Mouse (Mus musculus) bone marrow, adult 2 months (tissue): Measurements from ENCODE around the gene Sgms2. TPM values are rescaled to one million over a fixed set of nuclear protein-coding genes. Genes with fewer than 3 reads are reported as not detected.
A peak's percentile ranks its signal among the peaks of the same experiment; 100 is the strongest.

Experiments used
- H3K27ac ChIP-seq: fragments of 200-500 bp; 2 replicates; pipeline ENCODE4 v1.5.1; 2012; ENCODE audit warnings: low read depth, mild to moderate bottlenecking, control low read depth, inconsistent platforms, low read length; ENCODE audit not compliant: control insufficient read depth, poor library complexity, insufficient read depth
- H3K4me1 ChIP-seq: fragments of 200-500 bp; 2 replicates; pipeline ENCODE4 v1.6.1; 2011; ENCODE audit warnings: low read length; ENCODE audit not compliant: control insufficient read depth, insufficient read depth
- H3K4me3 ChIP-seq: fragments of 200-500 bp; replicated peaks from 2 replicates; pipeline ENCODE3; 2011; ENCODE audit warnings: mild to moderate bottlenecking, low read depth, low read length, control low read depth; ENCODE audit not compliant: control insufficient read depth
- CTCF ChIP-seq: fragments of 200-500 bp; IDR thresholded peaks from 2 replicates; pipeline ENCODE4 v1.5.1; 2011; ENCODE audit warnings: low read length, control low read depth; ENCODE audit not compliant: control insufficient read depth, insufficient read depth
- POLR2A ChIP-seq: fragments of 200-500 bp; IDR thresholded peaks from 2 replicates; pipeline ENCODE4 v1.6.1; 2011; ENCODE audit warnings: low read depth, mild to moderate bottlenecking, control low read depth, low read length, borderline replicate concordance; ENCODE audit not compliant: control insufficient read depth
- WGBS: fragments of 180-500 bp; shearing (Covaris S2); methylation state at CpG from one replicate; pipeline ENCODE4 v1.1.7; 2018; 5-methylcytosine and 5-hydroxymethylcytosine counted together
- polyA plus RNA-seq: library from polyadenylated mRNA; stranded (reverse); fragments of >200 nt; gene quantifications from 2 replicates; pipeline ENCODE4 v1.2.4, GENCODE M21; 2011; ENCODE audit warnings: low replicate concordance; ENCODE audit not compliant: missing spikeins, insufficient read depth, insufficient read length

Sgms2 gene
- polyA plus RNA-seq, 1 experiment, result 6.6 TPM

GRCm38 (mm10) chr3:131363602-131364001 lies 127.6 kb downstream of the Sgms2 start:
- WGBS, result 92% methylated on average over 14 of the region's 14 CpGs
- H3K4me1 ChIP-seq, result no peaks in the 10 kb centered on the region; the same call in 1 of the 2 replicates
- no peak overlapping the region for H3K27ac ChIP-seq
- H3K4me3 ChIP-seq, result no peak overlapping the region
- TF ChIP-seq CTCF (no peak), POLR2A (no peak)

DNA sequence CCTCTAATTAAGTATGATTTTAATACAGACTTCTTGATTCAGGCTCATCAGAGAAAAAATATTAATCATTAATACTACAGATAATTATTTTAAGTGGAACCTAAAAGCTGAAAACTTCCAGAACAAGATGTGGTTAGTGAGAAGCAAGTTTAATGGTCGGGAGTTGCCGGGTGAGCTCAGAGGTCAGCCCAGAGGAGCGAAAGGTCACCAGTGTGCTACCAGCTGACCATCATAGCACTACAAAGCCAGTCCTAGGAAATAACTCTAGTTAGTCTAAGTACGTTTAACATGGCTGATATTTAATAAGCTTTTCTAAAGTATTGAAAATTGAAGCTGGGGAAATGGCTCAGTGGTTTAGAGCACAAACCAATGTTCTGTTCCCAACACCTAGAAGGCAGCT lies 129.3 kb downstream of the Sgms2 start:
- TF ChIP-seq CTCF (no peak), POLR2A (no peak)
- Histone ChIP-seq H3K27ac (no peak overlapping the region), H3K4me1 (peaks cover 2% of the 10 kb centered on the region; the same call in 1 of the 2 replicates), H3K4me3 (no peak overlapping the region)
- WGBS, result 85% methylated on average over 4 of the region's 4 CpGs

DNA sequence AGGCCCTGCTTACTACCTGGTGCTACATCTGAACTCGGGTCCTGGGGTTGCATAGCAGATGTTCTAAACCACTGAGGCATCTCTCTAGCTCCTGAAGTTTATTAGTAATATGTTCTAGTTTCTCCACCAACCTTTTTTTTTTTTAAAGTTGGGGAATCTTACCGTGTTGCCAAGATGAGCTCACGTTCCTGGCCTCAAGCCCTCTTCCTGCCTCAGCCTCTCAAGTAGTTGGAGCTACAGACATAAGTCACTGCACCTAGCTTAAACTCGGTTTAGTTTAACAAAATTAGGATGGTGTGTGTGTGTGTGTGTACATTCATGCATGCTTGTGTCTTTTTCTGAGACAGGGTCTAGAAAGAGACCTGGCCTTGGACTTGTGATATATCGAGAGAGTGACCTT lies 132.2 kb downstream of the Sgms2 start:
- TF ChIP-seq POLR2A (no peak), CTCF (no peak)
- H3K4me3 ChIP-seq, result no peak overlapping the region
- WGBS, result 64% methylated on average over 5 of the region's 5 CpGs
- peaks cover 2% of the 10 kb centered on the region; the same call in 1 of the 2 replicates for H3K4me1 ChIP-seq
- H3K27ac ChIP-seq, result no peak overlapping the region

- TF ChIP-seq CTCF (no peak), POLR2A (no peak)
- no peak overlapping the region for H3K4me3 ChIP-seq
- H3K27ac ChIP-seq, result no peak overlapping the region
- H3K4me1 ChIP-seq, result peaks cover 2% of the 10 kb centered on the region; the same call in 1 of the 2 replicates
- WGBS, result 72% methylated on average over 5 of the region's 5 CpGs
These were observed 133.0 kb downstream of the Sgms2 start for GRCm38 (mm10) chr3:131358205-131358604.

DNA sequence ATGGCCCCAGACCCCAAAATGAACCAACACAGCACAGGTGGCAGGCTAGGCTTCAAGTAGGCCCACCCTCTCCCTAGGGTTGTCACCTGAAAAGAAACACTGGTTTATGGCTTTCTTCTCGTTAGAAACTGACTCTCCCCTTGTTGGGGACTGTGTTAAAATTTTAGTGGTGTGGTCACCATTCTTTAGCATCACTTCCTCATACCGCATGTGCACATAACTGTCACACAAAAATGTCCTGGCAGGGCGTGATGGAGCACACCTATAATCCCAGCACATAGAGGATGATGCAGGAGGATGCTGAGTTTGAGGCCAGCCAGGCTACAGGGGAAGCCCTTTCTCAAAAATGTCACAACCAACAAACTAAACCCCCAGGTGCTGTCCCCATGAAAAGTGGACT lies 133.6 kb downstream of the Sgms2 start:
- Histone ChIP-seq H3K27ac (peak overlapping the region; percentile 64), H3K4me1 (peaks cover 2% of the 10 kb centered on the region; the same call in 1 of the 2 replicates), H3K4me3 (no peak overlapping the region)
- TF ChIP-seq POLR2A (no peak), CTCF (no peak)
- WGBS, result 20% methylated on average over 3 of the region's 3 CpGs

GRCm38 (mm10) chr3:131356026-131356425 lies 135.2 kb downstream of the Sgms2 start:
- peaks cover 4% of the 10 kb centered on the region; the same call in 1 of the 2 replicates for H3K4me1 ChIP-seq
- H3K4me3 ChIP-seq, result no peak overlapping the region
- TF ChIP-seq POLR2A (no peak), CTCF (no peak)
- WGBS, result 64% methylated on average over 5 of the region's 5 CpGs
- no peak overlapping the region for H3K27ac ChIP-seq

DNA sequence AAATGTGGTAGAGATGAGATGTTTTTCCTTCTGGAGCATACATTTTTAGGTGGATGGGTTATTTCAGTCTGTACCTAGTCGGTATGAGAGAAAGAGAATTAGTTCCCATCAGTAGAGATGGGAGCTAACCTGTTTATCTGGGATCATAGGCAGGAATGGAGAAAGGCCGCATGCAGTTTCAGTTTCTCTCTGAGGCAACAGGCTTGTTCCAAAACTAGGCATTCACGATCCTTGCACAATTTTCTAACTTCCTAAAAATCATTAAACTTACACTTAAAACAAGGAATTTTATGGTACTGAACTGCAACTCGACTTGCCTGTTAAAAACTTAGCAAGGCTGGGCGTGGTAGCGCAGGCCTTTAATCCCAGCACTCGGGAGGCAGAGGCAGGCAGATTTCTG lies 140.7 kb downstream of the Sgms2 start:
- Histone ChIP-seq H3K4me3 (no peak overlapping the region), H3K4me1 (peaks cover 2% of the 10 kb centered on the region; the same call in 1 of the 2 replicates), H3K27ac (no peak overlapping the region)
- TF ChIP-seq CTCF (no peak), POLR2A (no peak)
- 57% methylated on average over 7 of the region's 7 CpGs for WGBS

- Histone ChIP-seq H3K4me1 (peaks cover 2% of the 10 kb centered on the region; the same call in 1 of the 2 replicates), H3K4me3 (no peak overlapping the region), H3K27ac (no peak overlapping the region)
- no peak for TF ChIP-seq POLR2A
- no peak for TF ChIP-seq CTCF
- 88% methylated on average over 6 of the region's 6 CpGs for WGBS
These were observed 142.2 kb downstream of the Sgms2 start for GRCm38 (mm10) chr3:131349013-131349412.

DNA sequence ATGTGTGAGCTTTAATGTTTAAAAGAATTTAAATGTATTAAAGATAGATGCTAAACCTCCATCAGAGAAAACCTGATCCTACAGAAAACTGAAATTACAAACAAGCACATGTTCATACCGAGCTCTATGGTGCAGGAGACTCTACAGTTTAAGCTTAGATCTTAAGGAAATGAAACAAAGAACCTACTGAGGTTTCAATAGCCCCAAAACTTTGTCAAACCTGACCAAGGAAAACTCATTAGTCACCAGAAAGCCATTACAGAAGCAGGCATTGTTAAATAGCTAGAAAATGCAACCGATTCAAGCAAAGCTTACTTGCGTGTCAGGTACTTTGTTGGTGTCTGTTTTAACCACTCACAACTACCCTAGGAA lies 142.6 kb downstream of the Sgms2 start:
- H3K27ac ChIP-seq, result no peak overlapping the region
- H3K4me3 ChIP-seq, result no peak overlapping the region
- TF ChIP-seq POLR2A (no peak), CTCF (no peak)
- H3K4me1 ChIP-seq, result peaks cover 2% of the 10 kb centered on the region; the same call in 1 of the 2 replicates
- WGBS, result 71% methylated on average over 3 of the region's 3 CpGs
